Mouse (Mus musculus): ENCODE measurements around the gene Wdr17.

Gene Wdr17

GRCm38 (mm10) chr8:54600671-54601251 is 286.2 kb downstream of the Wdr17 start, which contains the start of gene Spata4:
TSS of gene Spata4 (plus strand) at chr8:54600781.
- DNase-seq (ENCODE audit: low read depth in 2 of 2, low spot score in 2 of 2): no peak

GRCm38 (mm10) chr8:54597386-54597785 is 289.6 kb downstream of the Wdr17 start:
- no peak for DNase-seq (ENCODE audit: low read depth in 2 of 2, low spot score in 2 of 2)

GRCm38 (mm10) chr8:54596940-54597339 is 290.0 kb downstream of the Wdr17 start:
- no peak for DNase-seq (ENCODE audit: low read depth in 2 of 2, low spot score in 2 of 2)

- DNase-seq (ENCODE audit: low read depth in 2 of 2, low spot score in 2 of 2): no peak
Observed at GRCm38 (mm10) chr8:54596051-54596450, 290.9 kb downstream of the Wdr17 start.

GRCm38 (mm10) chr8:54594634-54595033 is 292.4 kb downstream of the Wdr17 start:
- no peak for DNase-seq (ENCODE audit: low read depth in 2 of 2, low spot score in 2 of 2)

GRCm38 (mm10) chr8:54582886-54583285 is 304.1 kb downstream of the Wdr17 start:
- no peak for DNase-seq (ENCODE audit: low read depth in 2 of 2, low spot score in 2 of 2)

- DNase-seq (ENCODE audit: low read depth in 2 of 2, low spot score in 2 of 2): no peak
Observed at GRCm38 (mm10) chr8:54581436-54581835, 305.5 kb downstream of the Wdr17 start.
